Mouse (Mus musculus) layer of hippocampus, postnatal 14 days (tissue): ENCODE results near the gene Olfr820. TPM values are rescaled to one million over a fixed set of nuclear protein-coding genes. Genes with fewer than 3 reads are reported as not detected.
"Not testable (repeated sequence)": the region's sequence is repeated elsewhere in the genome, so short reads cannot be mapped to it uniquely, and the experiment has no call there.

Source experiments
- DNase-seq, 2 experiments: peaks; one replicate each; pipeline ENCODE4 v3.0.0; 2021 to 2022; ENCODE audit warnings: low spot score in 2 of 2, mixed read lengths in 1 of 2
- long read RNA-seq, 2 experiments: library from polyadenylated mRNA; stranded (forward); transcript quantifications; one replicate each; pipeline ENCODE4 v2.0.0; 2021
- total RNA-seq, 2 experiments: library from RNA; stranded (reverse); gene quantifications; 2 replicates each; pipeline ENCODE4 v1.2.3; 2021

Olfr820 gene
- not detected for total RNA-seq
- long read RNA-seq, experiment 1 = 0 reads
- long read RNA-seq, experiment 2 = 0 reads

GRCm38 (mm10) chr10:130012321-130012720, at the start of gene Olfr820:
Gene Olfr820, plus strand, starts transcription at chr10:130012621.
- no peak for DNase-seq

- not testable (repeated sequence) for DNase-seq
Measured at GRCm38 (mm10) chr10:129966232-129966631, 46.2 kb upstream of the Olfr820 start.

GRCm38 (mm10) chr10:129967166-129967565, 45.3 kb upstream of the Olfr820 start, which contains the start of gene Olfr819:
Gene Olfr819, minus strand, starts transcription at chr10:129967266.
- not testable (repeated sequence) for DNase-seq

GRCm38 (mm10) chr10:129972994-129973393, 39.4 kb upstream of the Olfr820 start:
- DNase-seq = not testable (repeated sequence)

- not testable (repeated sequence) for DNase-seq
Measured at GRCm38 (mm10) chr10:129976040-129976439, 36.4 kb upstream of the Olfr820 start, which contains the start of gene Olfr247. Gene Olfr247, minus strand, starts transcription at chr10:129976140.

GRCm38 (mm10) chr10:129981867-129982266, 30.6 kb upstream of the Olfr820 start:
- DNase-seq = not testable (repeated sequence)

- DNase-seq = not testable (repeated sequence)
Measured at GRCm38 (mm10) chr10:129984962-129985361, 27.5 kb upstream of the Olfr820 start, which contains the start of gene Gm10310. Gene Gm10310, minus strand, starts transcription at chr10:129985062.

GRCm38 (mm10) chr10:130004104-130004503, 8.3 kb upstream of the Olfr820 start:
- DNase-seq = not testable (repeated sequence)

- not testable (repeated sequence) for DNase-seq
Measured at GRCm38 (mm10) chr10:130005366-130005765, 7.1 kb upstream of the Olfr820 start.

- DNase-seq = no peak
Measured at GRCm38 (mm10) chr10:130030048-130030447, 17.6 kb downstream of the Olfr820 start, which contains the start of gene Olfr821. Gene Olfr821, plus strand, starts transcription at chr10:130030348.

GRCm38 (mm10) chr10:130037096-130037495, 24.7 kb downstream of the Olfr820 start:
- no peak for DNase-seq

Other genes with a start within 250 kb of the Olfr820 start
- gene Olfr808, start 247.1 kb upstream of the Olfr820 start, total RNA-seq = not detected
- not detected for gene Olfr809, start 238.0 kb upstream of the Olfr820 start, total RNA-seq
- not detected for gene Olfr810, start 217.7 kb upstream of the Olfr820 start, total RNA-seq
- not detected for gene Olfr811, start 208.2 kb upstream of the Olfr820 start, total RNA-seq
- not detected for gene Olfr812, start 166.5 kb upstream of the Olfr820 start, total RNA-seq
- gene Olfr813, start 157.3 kb upstream of the Olfr820 start, total RNA-seq = not detected
- not detected for gene Olfr814, start 132.8 kb upstream of the Olfr820 start, total RNA-seq
- gene Olfr815, start 106.8 kb upstream of the Olfr820 start, total RNA-seq = not detected
- gene Olfr816, start 97.0 kb upstream of the Olfr820 start, total RNA-seq = not detected
- gene Olfr818, start 63.5 kb upstream of the Olfr820 start, total RNA-seq = not detected
- not detected for gene Olfr819, start 45.4 kb upstream of the Olfr820 start, total RNA-seq
- not detected for gene Olfr247, start 36.5 kb upstream of the Olfr820 start, total RNA-seq
- gene Gm10310, start 27.6 kb upstream of the Olfr820 start, total RNA-seq = not detected
- not detected for gene Olfr821, start 17.7 kb downstream of the Olfr820 start, total RNA-seq
- gene Olfr822, start 58.6 kb downstream of the Olfr820 start, total RNA-seq = not detected
- gene Olfr823, start 102.8 kb downstream of the Olfr820 start, total RNA-seq = not detected
- not detected for gene Olfr824, start 117.4 kb downstream of the Olfr820 start, total RNA-seq
- gene Olfr825, start 154.1 kb downstream of the Olfr820 start, total RNA-seq = not detected
- gene Olfr826, start 171.6 kb downstream of the Olfr820 start, total RNA-seq = not detected
- gene Olfr827, start 201.8 kb downstream of the Olfr820 start, total RNA-seq = not detected